Mouse (Mus musculus): ENCODE results near the gene Spsb4. TPM values are rescaled to one million over a fixed set of nuclear protein-coding genes. Genes with fewer than 3 reads are reported as not detected.

The Spsb4 gene
- polyA plus RNA-seq, 1 experiment from 2014 or later = 102 TPM

DNA sequence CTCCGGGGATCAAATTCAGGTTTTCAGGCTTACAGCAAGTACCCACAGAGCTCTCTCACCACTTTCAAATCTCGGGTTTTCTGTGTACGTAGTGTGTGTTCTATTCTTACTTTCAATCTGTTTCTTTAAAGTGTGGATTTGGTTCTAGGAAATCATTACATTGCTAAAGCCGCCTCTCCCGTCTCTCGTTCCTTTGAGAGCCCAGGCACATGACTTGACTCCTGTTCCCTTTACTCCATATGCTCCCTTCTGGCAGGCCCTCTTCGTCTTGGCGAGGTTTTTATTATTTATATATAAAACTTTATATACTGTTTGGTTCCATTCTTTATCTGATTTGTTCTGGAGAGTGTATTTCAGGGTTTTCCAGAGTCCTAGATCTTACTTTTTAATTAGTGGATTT is 85.9 kb downstream of the Spsb4 start:
- Histone ChIP-seq H3K4me1 (no peaks in the 10 kb centered on the region), H3K27me3 (ENCODE audit: poor library complexity, severe bottlenecking) (peaks cover 10% of the 10 kb centered on the region), H3K36me3 (replicated peaks) (peaks cover 13% of the 10 kb centered on the region), H3K27ac (no peak overlapping the region), H3K4me3 (no peak overlapping the region), H3K9me3 (peaks cover 10% of the 10 kb centered on the region; the same call in 1 of the 2 replicates)
- 92% methylated on average over 8 of the region's 8 CpGs for WGBS
- no peak for DNase-seq (ENCODE audit: extremely low spot score, low spot score)

DNA sequence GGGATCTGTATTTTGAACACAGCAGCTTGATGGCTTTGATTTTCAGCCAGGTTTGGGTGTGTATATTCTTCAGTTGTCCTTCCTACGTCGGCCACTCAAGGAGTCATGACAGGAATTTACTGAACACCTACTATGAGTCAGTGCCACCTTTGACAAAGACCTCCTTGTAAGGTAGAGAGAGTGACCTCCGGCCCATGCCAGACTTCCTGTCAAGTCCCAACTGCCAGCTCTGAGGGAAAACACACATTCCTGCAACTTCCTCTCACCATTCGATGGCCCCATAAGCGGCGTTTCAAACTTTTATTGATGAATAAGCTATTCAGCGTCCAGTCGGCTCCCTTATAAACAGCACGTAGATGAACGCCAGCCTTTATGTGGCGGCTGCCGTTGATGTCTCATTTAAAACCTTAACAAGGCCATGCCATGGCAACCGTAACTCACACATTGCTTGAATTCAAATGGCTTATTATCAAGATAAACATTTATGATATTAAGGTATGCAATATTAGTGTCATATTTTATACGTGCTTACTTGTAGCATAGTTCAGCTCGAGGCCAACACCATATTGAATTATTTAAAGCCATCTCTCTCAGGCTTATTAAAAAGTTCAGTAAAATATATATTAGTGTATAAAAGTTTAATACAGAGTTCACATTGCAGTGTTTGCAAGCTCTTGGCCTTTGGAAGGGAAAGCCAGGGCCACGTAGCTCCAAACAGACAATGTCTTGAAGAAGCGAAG is 94.9 kb downstream of the Spsb4 start:
- no peaks in the 10 kb centered on the region for H3K4me1 ChIP-seq
- WGBS = 91% methylated on average over 17 of the region's 17 CpGs
- no peaks in the 10 kb centered on the region for H3K36me3 ChIP-seq (replicated peaks)
- no peak for DNase-seq (ENCODE audit: extremely low spot score, low spot score)
- H3K9me3 ChIP-seq = peaks cover 10% of the 10 kb centered on the region
- no peak overlapping the region for H3K4me3 ChIP-seq
- no peak overlapping the region for H3K27ac ChIP-seq
- peaks cover 15% of the 10 kb centered on the region for H3K27me3 ChIP-seq (ENCODE audit: poor library complexity, severe bottlenecking)

DNA sequence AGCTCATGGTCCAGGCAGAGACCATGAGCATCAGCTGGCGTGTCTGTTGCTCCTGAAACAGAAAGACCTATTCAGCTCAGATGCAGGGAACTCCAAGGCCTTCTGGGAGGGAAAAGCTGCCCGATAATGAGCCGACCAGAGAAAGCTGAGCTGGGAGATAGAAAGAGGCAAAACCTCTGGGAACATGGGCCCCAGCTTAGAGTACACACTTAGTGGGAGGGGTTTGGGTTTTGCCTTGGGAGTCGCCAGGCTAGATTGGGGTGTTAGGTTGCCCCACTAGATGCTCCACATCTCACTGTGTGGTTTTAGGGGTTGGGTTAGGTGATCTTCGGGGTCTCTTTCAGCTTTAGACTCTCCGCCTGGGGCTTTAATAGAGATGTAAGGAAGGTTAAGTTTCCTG is 95.5 kb downstream of the Spsb4 start:
- Histone ChIP-seq H3K27me3 (ENCODE audit: poor library complexity, severe bottlenecking) (peaks cover 15% of the 10 kb centered on the region), H3K9me3 (peaks cover 10% of the 10 kb centered on the region), H3K4me3 (no peak overlapping the region), H3K4me1 (no peaks in the 10 kb centered on the region), H3K36me3 (replicated peaks) (no peaks in the 10 kb centered on the region), H3K27ac (no peak overlapping the region)
- WGBS = 88% methylated on average over 6 of the region's 6 CpGs
- no peak for DNase-seq (ENCODE audit: extremely low spot score, low spot score)

DNA sequence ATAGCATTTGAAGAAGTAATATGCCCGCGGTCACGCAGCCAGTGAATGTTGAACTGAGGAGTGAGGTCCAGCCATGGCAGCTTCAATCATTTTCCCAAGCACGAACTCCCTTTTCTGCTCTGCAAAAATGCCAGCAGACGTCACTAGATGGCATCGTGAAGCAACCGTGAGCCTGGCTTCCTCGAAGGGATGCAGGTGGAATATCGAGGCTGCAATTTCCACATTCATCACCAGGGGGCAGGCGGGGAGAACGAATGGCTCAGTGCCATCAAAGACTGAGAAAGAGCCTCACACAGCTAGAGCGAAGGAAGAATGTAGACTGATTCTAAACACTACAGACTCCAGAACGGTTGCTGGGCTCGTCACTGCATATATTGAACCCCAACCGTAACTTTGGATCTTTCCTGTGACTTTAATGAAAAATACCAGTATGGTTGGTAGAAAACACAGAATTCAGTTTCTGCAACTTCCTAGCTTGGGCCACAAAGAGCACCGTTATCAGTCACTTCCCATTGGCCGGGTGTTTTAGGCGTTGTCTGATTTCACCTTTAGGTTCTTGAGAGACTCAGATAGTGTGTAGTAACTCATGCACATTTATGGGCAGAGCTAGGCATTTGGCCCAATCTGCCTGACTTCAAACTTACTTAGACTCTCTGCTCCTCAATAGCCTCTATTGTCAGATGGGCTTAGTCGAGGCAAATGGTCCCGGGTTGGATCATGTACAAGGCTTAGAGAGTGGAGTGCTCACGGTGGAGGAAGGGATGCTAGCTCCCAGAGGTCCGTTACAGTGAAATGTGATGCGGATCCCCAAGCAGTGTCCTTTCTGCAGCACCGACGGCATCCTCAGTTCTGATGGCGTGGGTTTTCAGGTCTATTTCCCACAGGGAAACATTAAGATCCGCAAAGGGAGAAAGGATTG is 101.8 kb downstream of the Spsb4 start:
- H3K9me3 ChIP-seq = peaks cover 5% of the 10 kb centered on the region
- peaks cover 13% of the 10 kb centered on the region for H3K4me1 ChIP-seq
- no peaks in the 10 kb centered on the region for H3K36me3 ChIP-seq (replicated peaks)
- 0 out of 2 replicates have a peak, but pooled peaks cover 4% of the 10 kb centered on the region for H3K27me3 ChIP-seq (ENCODE audit: poor library complexity, severe bottlenecking)
- no peak overlapping the region for H3K4me3 ChIP-seq
- 41% methylated on average over 27 of the region's 27 CpGs for WGBS
- 0 out of 2 replicates have a peak overlapping the region, but pooled peaks have one; percentile 16 for H3K27ac ChIP-seq
- DNase-seq (ENCODE audit: extremely low spot score, low spot score) = peak; percentile 95

DNA sequence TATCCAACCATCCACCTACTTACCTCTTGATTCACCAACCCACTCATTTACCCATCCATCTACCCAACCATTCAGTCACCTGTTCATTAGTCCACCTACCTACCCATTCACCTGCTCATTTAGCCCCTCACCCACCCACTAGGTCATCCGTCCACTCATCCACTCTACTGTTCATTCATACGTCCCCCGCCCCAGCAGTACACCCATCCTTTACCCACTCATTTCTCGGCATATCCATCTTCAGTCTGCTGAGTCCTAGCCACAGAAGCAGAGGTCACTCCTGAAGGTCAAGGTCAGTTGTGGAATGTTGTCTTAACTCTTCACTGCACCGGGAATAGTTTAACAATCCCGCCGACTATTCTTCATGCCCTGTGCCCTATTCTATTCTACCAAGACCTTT is 102.6 kb downstream of the Spsb4 start:
- no peak overlapping the region for H3K4me3 ChIP-seq

DNA sequence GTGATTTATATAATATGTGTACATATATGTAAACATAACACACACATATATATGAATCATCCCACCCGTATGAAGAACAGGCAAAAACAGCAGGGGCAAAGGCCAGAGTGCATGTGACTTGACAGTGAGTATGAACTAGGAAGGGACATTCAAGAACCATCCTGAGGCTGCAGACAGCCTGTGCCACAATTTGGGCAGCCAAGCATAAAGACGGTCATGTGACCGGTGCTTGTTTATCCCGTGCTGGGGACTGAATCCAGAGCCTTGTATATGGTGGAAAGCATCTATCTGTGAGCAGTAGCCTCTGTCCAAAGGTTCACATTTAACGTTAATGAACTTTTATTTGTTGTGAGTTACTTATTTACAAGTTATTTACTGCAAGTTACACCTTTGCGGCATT is 103.8 kb downstream of the Spsb4 start:
- Histone ChIP-seq H3K27me3 (ENCODE audit: poor library complexity, severe bottlenecking) (0 out of 2 replicates have a peak, but pooled peaks cover 4% of the 10 kb centered on the region), H3K9me3 (peaks cover 5% of the 10 kb centered on the region), H3K4me3 (no peak overlapping the region), H3K27ac (no peak overlapping the region), H3K36me3 (replicated peaks) (no peaks in the 10 kb centered on the region), H3K4me1 (peaks cover 13% of the 10 kb centered on the region)
- DNase-seq (ENCODE audit: extremely low spot score, low spot score) = no peak
- 85% methylated on average over 6 of the region's 6 CpGs for WGBS

More for the DNA sequence above, 102.6 kb downstream of the Spsb4 start:
- Histone ChIP-seq H3K27ac (no peak overlapping the region), H3K36me3 (replicated peaks) (no peaks in the 10 kb centered on the region), H3K27me3 (ENCODE audit: poor library complexity, severe bottlenecking) (0 out of 2 replicates have a peak, but pooled peaks cover 4% of the 10 kb centered on the region), H3K9me3 (peaks cover 5% of the 10 kb centered on the region), H3K4me1 (peaks cover 13% of the 10 kb centered on the region)
- DNase-seq (ENCODE audit: extremely low spot score, low spot score) = no peak
- 64% methylated on average over 7 of the region's 7 CpGs for WGBS

DNA sequence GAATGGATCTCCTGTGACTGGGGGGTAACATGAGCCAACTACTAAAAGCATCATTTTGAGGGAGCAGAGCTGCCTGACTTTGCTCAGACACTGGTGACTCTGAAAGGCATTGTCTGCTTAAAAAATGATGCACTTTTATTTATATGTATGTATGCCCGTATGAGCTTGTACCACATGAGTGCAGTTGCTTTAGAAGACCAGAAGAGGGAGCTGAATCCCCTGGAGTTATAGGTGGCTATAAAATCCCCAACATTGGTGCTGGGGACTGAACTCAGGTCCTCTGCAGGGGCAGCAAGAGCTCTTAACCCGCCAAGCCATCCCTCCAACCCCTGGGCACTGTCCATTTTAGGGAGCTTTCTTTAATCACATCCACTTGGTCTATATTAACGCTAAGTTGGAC is 104.6 kb downstream of the Spsb4 start:
- WGBS = 92% methylated on average over 3 of the region's 3 CpGs
- Histone ChIP-seq H3K27me3 (ENCODE audit: poor library complexity, severe bottlenecking) (0 out of 2 replicates have a peak, but pooled peaks cover 4% of the 10 kb centered on the region), H3K9me3 (no peaks in the 10 kb centered on the region), H3K36me3 (replicated peaks) (no peaks in the 10 kb centered on the region), H3K4me1 (peaks cover 13% of the 10 kb centered on the region), H3K27ac (no peak overlapping the region), H3K4me3 (no peak overlapping the region)
- no peak for DNase-seq (ENCODE audit: extremely low spot score, low spot score)

DNA sequence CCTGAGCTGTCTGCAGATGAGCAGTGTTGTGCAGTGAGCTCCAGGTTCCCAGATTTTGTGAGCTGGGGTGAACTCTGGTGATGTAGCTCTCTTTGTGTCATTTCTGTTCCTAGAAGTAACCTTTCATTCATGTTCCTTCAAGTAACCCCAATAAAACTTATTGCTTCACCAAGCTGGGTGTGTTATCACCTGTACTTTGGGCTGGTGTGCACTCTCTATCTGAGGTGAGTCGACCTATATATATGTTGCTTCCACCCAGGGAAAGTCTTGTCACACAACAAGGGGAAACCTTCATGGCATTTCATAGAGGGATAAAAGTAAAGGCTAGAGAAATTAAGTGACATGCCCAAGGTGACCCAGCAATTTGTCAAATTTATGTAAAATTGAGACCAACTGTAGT is 109.1 kb downstream of the Spsb4 start:
- H3K4me1 ChIP-seq = no peaks in the 10 kb centered on the region
- H3K27me3 ChIP-seq (ENCODE audit: poor library complexity, severe bottlenecking) = no peaks in the 10 kb centered on the region
- WGBS = 94% methylated on average over 1 of the region's 1 CpGs
- no peaks in the 10 kb centered on the region for H3K9me3 ChIP-seq
- DNase-seq (ENCODE audit: extremely low spot score, low spot score) = no peak
- H3K36me3 ChIP-seq (replicated peaks) = no peaks in the 10 kb centered on the region
- H3K4me3 ChIP-seq = no peak overlapping the region
- H3K27ac ChIP-seq = no peak overlapping the region

DNA sequence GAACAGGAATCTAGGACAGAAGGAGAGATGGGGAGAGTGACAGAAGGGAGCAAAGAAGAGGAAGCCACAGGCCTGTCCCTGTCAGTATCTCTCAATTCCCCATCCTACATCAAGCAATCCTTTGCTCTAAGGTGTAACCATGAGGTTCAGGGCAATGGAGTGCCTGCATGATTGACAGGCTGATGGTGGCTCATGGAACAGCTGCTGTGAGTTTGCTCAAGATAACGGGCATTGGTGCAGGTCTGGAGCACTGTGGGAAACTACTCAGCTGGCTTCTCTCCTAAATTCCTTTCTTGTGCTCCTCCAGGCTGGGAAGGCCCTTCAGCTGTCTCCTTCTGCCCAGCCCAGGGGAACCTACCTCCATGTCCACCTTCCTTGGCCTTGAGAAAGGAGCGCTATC is 109.9 kb downstream of the Spsb4 start:
- no peaks in the 10 kb centered on the region for H3K36me3 ChIP-seq (replicated peaks)
- WGBS = 79% methylated on average over 2 of the region's 2 CpGs
- no peak overlapping the region for H3K27ac ChIP-seq

DNA sequence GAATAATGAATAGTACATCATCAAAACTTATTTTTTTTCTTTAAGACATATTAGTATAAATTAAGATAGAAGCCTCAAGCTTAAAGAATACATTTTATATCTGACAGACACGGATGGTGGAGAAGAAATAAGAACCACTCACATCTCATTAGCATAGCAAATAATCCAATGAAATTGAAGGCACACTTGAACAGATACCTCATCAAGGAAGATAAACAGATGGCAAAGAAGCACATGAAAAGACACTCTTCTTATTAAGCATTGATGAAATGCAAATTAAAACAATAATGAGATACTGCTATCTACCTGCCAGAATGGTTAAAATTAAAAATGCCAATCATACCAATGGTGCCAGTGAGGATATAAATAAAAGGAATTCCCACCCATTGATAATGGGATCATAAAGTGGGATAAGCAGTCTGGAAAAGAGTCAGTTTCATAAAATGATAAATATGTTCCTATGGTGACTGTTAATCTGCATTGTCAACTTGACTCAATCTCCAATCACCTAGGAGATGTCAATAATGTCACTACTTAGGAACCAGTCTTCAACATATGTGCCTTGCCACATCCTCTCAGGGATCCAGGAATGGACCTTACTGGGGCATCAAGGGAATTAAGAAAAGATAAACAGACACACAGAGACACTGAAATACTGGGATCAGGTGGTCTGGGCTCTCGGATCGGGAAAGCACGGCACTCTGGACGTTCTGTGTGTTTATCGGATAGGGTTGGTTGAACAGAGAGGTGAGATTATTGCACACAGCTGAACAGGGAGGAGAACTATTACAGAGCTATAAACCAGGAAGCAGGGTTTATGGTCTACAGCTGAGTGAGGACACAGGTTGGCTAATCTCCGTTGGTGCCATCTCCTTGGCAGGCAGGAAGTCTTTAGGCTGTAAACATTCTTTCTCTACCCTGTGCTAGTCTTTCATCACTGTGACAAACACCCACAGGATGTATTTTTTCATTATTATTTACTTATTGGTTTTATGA is 114.0 kb downstream of the Spsb4 start:
- WGBS = 91% methylated on average over 7 of the region's 7 CpGs
- no peaks in the 10 kb centered on the region for H3K27me3 ChIP-seq (ENCODE audit: poor library complexity, severe bottlenecking)
- no peaks in the 10 kb centered on the region for H3K36me3 ChIP-seq (replicated peaks)
- H3K4me1 ChIP-seq = no peaks in the 10 kb centered on the region
- no peaks in the 10 kb centered on the region for H3K9me3 ChIP-seq
- no peak for DNase-seq (ENCODE audit: extremely low spot score, low spot score)
- no peak overlapping the region for H3K4me3 ChIP-seq
- H3K27ac ChIP-seq = no peak overlapping the region

More for the DNA sequence above, 109.9 kb downstream of the Spsb4 start:
- H3K27me3 ChIP-seq (ENCODE audit: poor library complexity, severe bottlenecking) = no peaks in the 10 kb centered on the region
- no peaks in the 10 kb centered on the region for H3K4me1 ChIP-seq
- H3K4me3 ChIP-seq = no peak overlapping the region
- H3K9me3 ChIP-seq = no peaks in the 10 kb centered on the region
- no peak for DNase-seq (ENCODE audit: extremely low spot score, low spot score)

DNA sequence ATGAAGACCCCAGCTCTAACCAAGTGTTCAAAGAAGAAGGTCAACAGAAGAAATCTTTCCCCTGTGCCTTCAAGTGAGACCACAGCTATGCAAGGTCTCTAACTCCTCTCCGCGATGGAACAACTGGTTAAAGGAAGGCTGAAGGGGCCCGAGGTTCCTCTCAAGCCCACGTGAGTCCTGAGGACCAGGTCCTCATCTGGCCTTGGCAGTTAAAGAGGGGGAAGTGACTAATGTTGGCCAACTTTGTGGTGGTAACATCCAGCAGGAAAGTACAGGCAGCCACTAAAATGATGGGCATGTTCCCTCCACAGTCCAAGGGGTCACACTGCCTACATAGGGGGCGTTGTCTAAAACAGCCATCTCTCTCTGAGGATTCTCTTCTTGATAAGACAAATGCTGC is 118.9 kb downstream of the Spsb4 start:
- WGBS = 86% methylated on average over 5 of the region's 5 CpGs
- H3K4me1 ChIP-seq = no peaks in the 10 kb centered on the region
- no peaks in the 10 kb centered on the region for H3K9me3 ChIP-seq
- no peak for DNase-seq (ENCODE audit: extremely low spot score, low spot score)
- H3K27me3 ChIP-seq (ENCODE audit: poor library complexity, severe bottlenecking) = no peaks in the 10 kb centered on the region
- H3K36me3 ChIP-seq (replicated peaks) = no peaks in the 10 kb centered on the region
- H3K4me3 ChIP-seq = no peak overlapping the region
- H3K27ac ChIP-seq = no peak overlapping the region

DNA sequence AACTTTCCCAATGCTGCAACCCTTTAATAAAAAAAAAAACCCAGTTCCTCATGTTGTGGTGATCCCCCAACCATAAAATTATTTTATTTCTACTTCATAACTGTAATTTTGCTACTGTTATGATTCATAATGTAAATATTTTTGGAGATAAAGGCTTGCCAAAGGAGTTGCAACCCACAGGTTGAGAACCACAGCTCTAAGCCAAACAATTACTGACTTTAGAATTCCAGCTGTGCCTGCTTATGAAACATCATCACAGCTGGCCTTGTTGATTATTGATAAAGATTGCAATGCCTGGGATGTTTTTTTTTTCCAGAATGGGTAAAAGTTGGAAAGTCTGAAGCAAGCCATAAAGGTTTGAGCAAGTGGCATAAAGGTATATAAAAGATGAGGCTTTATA is 119.6 kb downstream of the Spsb4 start:
- Histone ChIP-seq H3K27ac (no peak overlapping the region), H3K36me3 (replicated peaks) (no peaks in the 10 kb centered on the region), H3K27me3 (ENCODE audit: poor library complexity, severe bottlenecking) (no peaks in the 10 kb centered on the region), H3K4me3 (no peak overlapping the region), H3K4me1 (no peaks in the 10 kb centered on the region), H3K9me3 (no peaks in the 10 kb centered on the region)
- no peak for DNase-seq (ENCODE audit: extremely low spot score, low spot score)
